ENCODE assay signal across 9 mouse cellular contexts in the genomic region with DNA sequence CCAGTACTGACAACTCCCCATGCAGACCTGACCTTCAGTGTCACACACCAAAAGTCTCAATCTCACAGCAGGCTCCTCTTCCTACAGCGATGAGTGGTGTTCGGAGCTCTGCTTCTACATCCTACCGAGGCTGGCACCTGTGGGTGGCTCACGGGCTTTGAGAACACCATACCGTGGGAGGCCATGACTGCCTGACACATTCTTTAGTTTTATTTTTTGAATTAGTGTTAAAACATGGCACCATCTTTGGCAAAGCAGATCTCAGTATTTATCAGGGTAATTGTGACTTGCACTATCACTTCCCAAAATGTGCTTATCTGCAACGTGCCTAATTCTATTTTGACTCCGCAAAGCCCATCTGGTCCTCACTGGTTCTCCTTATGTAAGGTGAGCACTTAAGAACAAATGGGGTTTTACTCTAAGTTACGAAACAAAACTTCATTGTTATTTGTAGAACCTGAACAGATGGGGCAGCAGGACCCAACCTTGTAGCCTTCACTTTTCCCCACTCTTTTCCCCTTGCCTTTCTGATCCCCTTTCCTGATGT.
"Had no signal": no experiment of that assay in that cellular context is flagged by ENCODE, and none has a peak within 500 bp of the region (broad histone marks: within the 10 kb centered on the region; RNA-seq: fewer than 3 reads in every experiment).

No protein-coding gene starts in this region.

- DNase-seq: kidney, adult 8-10 months; kidney, postnatal 25 days; lung, adult 2 months; lung, postnatal 36 days; retina, postnatal 1 day; right cerebral cortex, postnatal 14 days; spleen, adult 18-20 months; thymus, adult 2 months; thymus, postnatal 25 days had no signal
